Mouse (Mus musculus) myocyte (in vitro differentiated cells): Measurements from ENCODE around the gene Gm4881.

Experiments
- E2F4 ChIP-seq: IDR thresholded peaks from one replicate; pipeline ENCODE4 v1.6.1; 2011; ENCODE audit warnings: mild to moderate bottlenecking, control low read depth, moderate library complexity; ENCODE audit not compliant: insufficient read depth
- MAX ChIP-seq: IDR thresholded peaks from one replicate; pipeline ENCODE4 v1.6.1; 2011; ENCODE audit warnings: low read depth, mild to moderate bottlenecking, control low read depth
- MYOG ChIP-seq, 3 experiments: IDR thresholded peaks; one replicate each; pipeline ENCODE4 v1.6.1; 2011; ENCODE audit warnings: control low read depth in 2 of 3, low read depth in 2 of 3, mild to moderate bottlenecking in 2 of 3; ENCODE audit not compliant: insufficient read length in 2 of 3, control insufficient read depth in 1 of 3, insufficient read depth in 1 of 3
- POLR2A ChIP-seq: IDR thresholded peaks from one replicate; pipeline ENCODE4 v1.6.1; 2011; ENCODE audit warnings: low read depth, mild to moderate bottlenecking, control low read depth, moderate library complexity; ENCODE audit not compliant: insufficient read length
- POLR2AphosphoS2 ChIP-seq: IDR thresholded peaks from one replicate; pipeline ENCODE4 v1.6.1; 2011; ENCODE audit warnings: low read depth, control low read depth; ENCODE audit not compliant: insufficient read length
- REST ChIP-seq: IDR thresholded peaks from one replicate; pipeline ENCODE4 v1.6.1; 2011; ENCODE audit warnings: mild to moderate bottlenecking, control low read depth, moderate library complexity; ENCODE audit not compliant: insufficient read depth, insufficient read length
- TCF12 ChIP-seq: IDR thresholded peaks from one replicate; pipeline ENCODE4 v1.6.1; 2011; ENCODE audit warnings: mild to moderate bottlenecking, control low read depth; ENCODE audit not compliant: poor library complexity, insufficient read depth, severe bottlenecking
- USF1 ChIP-seq: IDR thresholded peaks from one replicate; pipeline ENCODE4 v1.6.1; 2011; ENCODE audit warnings: low read depth, mild to moderate bottlenecking, control low read depth, moderate library complexity

DNA sequence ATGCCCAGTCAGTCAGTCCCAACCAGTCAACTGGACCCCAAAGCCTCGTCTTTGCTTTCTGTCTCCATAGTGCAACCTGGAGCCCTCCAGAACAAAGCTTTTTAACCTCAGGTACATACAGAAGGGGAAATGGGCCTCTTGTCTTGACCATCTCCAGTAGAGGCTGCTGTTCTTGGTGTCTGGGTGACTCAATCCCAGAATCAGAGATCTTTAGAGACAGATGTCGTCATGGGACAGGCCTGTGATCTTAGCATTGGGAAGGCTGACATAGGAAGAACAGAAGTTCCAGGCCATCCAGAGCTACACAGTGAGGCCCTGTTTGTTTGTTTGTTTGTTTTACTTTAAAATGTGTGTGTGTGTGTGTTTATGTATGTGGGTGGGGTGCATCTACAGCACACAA is 20.0 kb upstream of the Gm4881 start:
- TF ChIP-seq MAX = no peak
- TF ChIP-seq POLR2A = no peak
- TF ChIP-seq REST = no peak
- TF ChIP-seq E2F4 = no peak
- TF ChIP-seq POLR2AphosphoS2 = no peak
- TF ChIP-seq TCF12 = no peak
- TF ChIP-seq MYOG (IDR thresholded peaks at IDR 0.05; ENCODE audit: control insufficient read depth in 1 of 3, insufficient read depth in 1 of 3, insufficient read length in 2 of 3, low read depth in 2 of 3) = no peak
- no peak for TF ChIP-seq USF1
